8 mouse cellular contexts compared by ENCODE assay signal in the genomic region with DNA sequence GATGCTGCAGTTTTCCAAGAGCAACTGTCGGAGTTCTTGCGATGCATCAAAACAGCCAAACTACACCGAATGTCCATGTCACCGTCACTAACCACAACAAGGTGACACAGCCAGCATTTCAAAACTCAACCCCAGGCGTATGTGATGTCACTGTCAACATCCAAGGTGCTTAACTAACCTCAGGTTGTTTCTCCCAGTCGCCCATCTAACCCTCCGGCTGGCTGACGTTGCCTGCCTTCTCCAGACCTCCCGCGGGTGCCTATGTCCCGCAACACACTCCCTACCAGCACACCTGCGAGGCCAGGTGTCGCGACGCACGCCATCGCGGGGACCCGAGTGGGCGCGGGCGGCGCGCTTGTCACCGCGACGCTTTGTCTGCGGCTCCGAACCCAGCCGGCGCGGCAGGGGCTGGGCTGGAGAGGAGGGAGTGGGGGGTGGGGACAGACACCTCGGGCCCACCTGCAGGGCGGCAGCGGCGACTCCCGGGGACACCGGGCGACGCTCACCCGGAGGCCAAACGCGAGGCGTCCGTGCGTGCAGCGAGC. TPM values are rescaled to one million over a fixed set of nuclear protein-coding genes. Genes with fewer than 3 reads are reported as not detected.
DNase-seq lines count a peak whose midpoint lies in the region; ATAC-seq and TF ChIP-seq lines count a peak whose summit lies in the region.

No protein-coding gene starts in this region.

- peak; percentile 61 for ATAC-seq in forebrain, postnatal 0 days

- peak overlapping the region; percentile 98 for H3K27ac ChIP-seq in forebrain, postnatal 0 days (ENCODE audit: low read depth, low read length)
- peak overlapping the region; percentile 99 for H3K27ac ChIP-seq in midbrain, embryonic 10.5 days (replicated peaks)

- H3K4me3 ChIP-seq in forebrain, postnatal 0 days (ENCODE audit: low read depth, low read length), result peak overlapping the region; percentile 95
- H3K4me3 ChIP-seq in midbrain, embryonic 10.5 days, result peak overlapping the region; percentile 99

- no peaks in the 10 kb centered on the region for H3K9me3 ChIP-seq in forebrain, postnatal 0 days (ENCODE audit: low read length)
- no peaks in the 10 kb centered on the region for H3K9me3 ChIP-seq in midbrain, embryonic 10.5 days (replicated peaks)

- TF ChIP-seq CTCF in forebrain, postnatal 0 days (IDR thresholded peaks at IDR 0.05; ENCODE audit: low read depth), result 0 out of 2 replicates have a peak, but pooled peaks have one; percentile 1

- peak; percentile 27 for DNase-seq in kidney, adult 9 months
- no peak for DNase-seq in kidney, postnatal 36 days
- DNase-seq in cerebellum, adult 11 months, result peak; percentile 44
- peak; percentile 72 for DNase-seq in forebrain, postnatal 0 days
- peak; percentile 22 for DNase-seq in layer of hippocampus, adult 9-11 months
- DNase-seq in midbrain, embryonic 10.5 days (ENCODE audit: low spot score), result no peak
- DNase-seq in Muller cell, postnatal 12 days (ENCODE audit: inconsistent ontology term), result no peak
- DNase-seq in spleen, adult 18-20 months, result no peak

- H3K4me1 ChIP-seq in forebrain, postnatal 0 days (ENCODE audit: insufficient read depth), result peaks cover 20% of the 10 kb centered on the region; the same call in 1 of the 2 replicates
- peaks cover 67% of the 10 kb centered on the region for H3K4me1 ChIP-seq in midbrain, embryonic 10.5 days

- H3K36me3 ChIP-seq in forebrain, postnatal 0 days (ENCODE audit: insufficient read depth), result no peaks in the 10 kb centered on the region
- peaks cover 22% of the 10 kb centered on the region for H3K36me3 ChIP-seq in midbrain, embryonic 10.5 days

- peak overlapping the region; percentile 66 for H3K4me2 ChIP-seq in forebrain, postnatal 0 days (ENCODE audit: low read depth)

- 2% methylated on average over 47 of the region's 47 CpGs for WGBS in forebrain, postnatal 0 days
- under 1% methylated on average over 47 of the region's 47 CpGs for WGBS in midbrain, embryonic 10.5 days

- no peaks in the 10 kb centered on the region for H3K27me3 ChIP-seq in forebrain, postnatal 0 days (ENCODE audit: insufficient read depth, low read length)
- no peaks in the 10 kb centered on the region for H3K27me3 ChIP-seq in midbrain, embryonic 10.5 days (ENCODE audit: low read depth, poor library complexity, severe bottlenecking)

- H3K9ac ChIP-seq in forebrain, postnatal 0 days, result peak overlapping the region; percentile 100

RNA-seq across cellular contexts. Expression of a gene that starts 0.7 kb away (rescaled TPM):
- total RNA-seq in forebrain, postnatal 0 days (2014; rRNA removed), result 44.8 and 56.8 TPM in 2 replicates
- 15.8 and 24.5 TPM in 2 replicates for polyA plus RNA-seq in forebrain, postnatal 0 days (2015; fragmentation: Nextera tagmentation; extraction: Ambion mirVana)
- polyA plus RNA-seq in midbrain, embryonic 10.5 days (2016; fragmentation: Nextera tagmentation; extraction: Ambion mirVana), result 42.5 and 50.1 TPM in 2 replicates

Comparison
In these comparisons a context has a peak if more than half of its experiments do, and no peak if none do; other contexts are left out.
1. DNase-seq: peak in kidney, adult 9 months (single experiment), cerebellum, adult 11 months (single experiment), forebrain, postnatal 0 days (single experiment) and layer of hippocampus, adult 9-11 months (single experiment); none in kidney, postnatal 36 days (0 of 2), midbrain, embryonic 10.5 days (single experiment), Muller cell, postnatal 12 days (single experiment) and spleen, adult 18-20 months (0 of 2).